Mouse (Mus musculus) bone marrow, adult 2 months (tissue): ENCODE measurements around the gene Kazald1. TPM values are rescaled to one million over a fixed set of nuclear protein-coding genes. Genes with fewer than 3 reads are reported as not detected.
A peak's percentile ranks its signal among the peaks of the same experiment; 100 is the strongest.

Experiments used
- H3K27ac ChIP-seq: fragments of 200-500 bp; 2 replicates; pipeline ENCODE4 v1.5.1; 2012; ENCODE audit warnings: low read depth, mild to moderate bottlenecking, control low read depth, inconsistent platforms, low read length; ENCODE audit not compliant: control insufficient read depth, poor library complexity, insufficient read depth
- H3K4me1 ChIP-seq: fragments of 200-500 bp; 2 replicates; pipeline ENCODE4 v1.6.1; 2011; ENCODE audit warnings: low read length; ENCODE audit not compliant: control insufficient read depth, insufficient read depth
- H3K4me3 ChIP-seq: fragments of 200-500 bp; replicated peaks from 2 replicates; pipeline ENCODE3; 2011; ENCODE audit warnings: mild to moderate bottlenecking, low read depth, low read length, control low read depth; ENCODE audit not compliant: control insufficient read depth
- CTCF ChIP-seq: fragments of 200-500 bp; IDR thresholded peaks from 2 replicates; pipeline ENCODE4 v1.5.1; 2011; ENCODE audit warnings: low read length, control low read depth; ENCODE audit not compliant: control insufficient read depth, insufficient read depth
- POLR2A ChIP-seq: fragments of 200-500 bp; IDR thresholded peaks from 2 replicates; pipeline ENCODE4 v1.6.1; 2011; ENCODE audit warnings: low read depth, mild to moderate bottlenecking, control low read depth, low read length, borderline replicate concordance; ENCODE audit not compliant: control insufficient read depth
- WGBS: fragments of 180-500 bp; shearing (Covaris S2); methylation state at CpG from one replicate; pipeline ENCODE4 v1.1.7; 2018; 5-methylcytosine and 5-hydroxymethylcytosine counted together
- polyA plus RNA-seq: library from polyadenylated mRNA; stranded (reverse); fragments of >200 nt; gene quantifications from 2 replicates; pipeline ENCODE4 v1.2.4, GENCODE M21; 2011; ENCODE audit warnings: low replicate concordance; ENCODE audit not compliant: missing spikeins, insufficient read depth, insufficient read length

Gene Kazald1
- 1.4 and 2.2 TPM in 2 replicates for polyA plus RNA-seq

GRCm38 (mm10) chr19:45074580-45075322, at the start of gene Kazald1:
Gene Kazald1 (plus strand): TSS chr19:45075241.
- Histone ChIP-seq H3K4me1 (peaks cover 1% of the 10 kb centered on the region; the same call in 1 of the 2 replicates), H3K27ac (peak within 1 kb of the TSS; percentile 87), H3K4me3 (peak within 1 kb of the TSS; percentile 78)
- TF ChIP-seq POLR2A, result peak; percentile 86; the same call in 1 of the 2 replicates
- TF ChIP-seq CTCF, result no peak
- WGBS, result under 1% methylated on average over 45 of the region's 45 CpGs

GRCm38 (mm10) chr19:45025937-45026568, 49.0 kb upstream of the Kazald1 start:
- no peak overlapping the region for H3K4me3 ChIP-seq
- H3K4me1 ChIP-seq, result no peaks in the 10 kb centered on the region
- TF ChIP-seq POLR2A (no peak), CTCF (no peak)
- WGBS, result 93% methylated on average over 37 of the region's 37 CpGs
- no peak overlapping the region for H3K27ac ChIP-seq

- 79% methylated on average over 6 of the region's 6 CpGs for WGBS
- Histone ChIP-seq H3K4me1 (no peaks in the 10 kb centered on the region), H3K4me3 (no peak overlapping the region), H3K27ac (no peak overlapping the region)
- no peak for TF ChIP-seq CTCF
- TF ChIP-seq POLR2A, result no peak
Observed at GRCm38 (mm10) chr19:45026958-45027670, 47.9 kb upstream of the Kazald1 start.

GRCm38 (mm10) chr19:45027848-45028247, 47.2 kb upstream of the Kazald1 start:
- Histone ChIP-seq H3K27ac (no peak overlapping the region), H3K4me3 (no peak overlapping the region), H3K4me1 (no peaks in the 10 kb centered on the region)
- WGBS, result 89% methylated on average over 6 of the region's 6 CpGs
- TF ChIP-seq CTCF (no peak), POLR2A (no peak)

- Histone ChIP-seq H3K27ac (no peak overlapping the region), H3K4me1 (no peaks in the 10 kb centered on the region), H3K4me3 (no peak overlapping the region)
- TF ChIP-seq CTCF, result no peak
- TF ChIP-seq POLR2A, result no peak
- WGBS, result 83% methylated on average over 19 of the region's 19 CpGs
Observed at GRCm38 (mm10) chr19:45028746-45029145, 46.3 kb upstream of the Kazald1 start.

GRCm38 (mm10) chr19:45029571-45029970, 45.5 kb upstream of the Kazald1 start:
- 67% methylated on average over 9 of the region's 9 CpGs for WGBS
- TF ChIP-seq POLR2A (no peak), CTCF (no peak)
- H3K4me3 ChIP-seq, result no peak overlapping the region

GRCm38 (mm10) chr19:45030111-45030510, 44.9 kb upstream of the Kazald1 start:
- Histone ChIP-seq H3K27ac (no peak overlapping the region), H3K4me1 (no peaks in the 10 kb centered on the region), H3K4me3 (no peak overlapping the region)
- WGBS, result 23% methylated on average over 8 of the region's 8 CpGs
- TF ChIP-seq POLR2A, result no peak
- peak; percentile 89 for TF ChIP-seq CTCF

More at GRCm38 (mm10) chr19:45029571-45029970, 45.5 kb upstream of the Kazald1 start:
- no peak overlapping the region for H3K27ac ChIP-seq
- no peaks in the 10 kb centered on the region for H3K4me1 ChIP-seq
